Mouse (Mus musculus): ENCODE measurements around the gene Krt90. TPM values are rescaled to one million over a fixed set of nuclear protein-coding genes. Genes with fewer than 3 reads are reported as not detected.

Krt90 gene
- polyA plus RNA-seq (2012; rRNA removed), result not detected in 2 replicates

GRCm38 (mm10) chr15:101562850-101563249 lies at the start of gene Krt90:
Gene Krt90 (minus strand): TSS chr15:101562950.
- DNase-seq (ENCODE audit: low spot score), result no peak

GRCm38 (mm10) chr15:101599123-101599522 lies 36.4 kb upstream of the Krt90 start:
- no peak for DNase-seq (ENCODE audit: low spot score)

- DNase-seq (ENCODE audit: low spot score), result no peak
Measured at GRCm38 (mm10) chr15:101588216-101588615, 25.5 kb upstream of the Krt90 start.

- DNase-seq (ENCODE audit: low spot score), result no peak
Measured at GRCm38 (mm10) chr15:101584456-101584855, 21.7 kb upstream of the Krt90 start.

GRCm38 (mm10) chr15:101583211-101583965 lies 20.6 kb upstream of the Krt90 start:
- no peak for DNase-seq (ENCODE audit: low spot score)

- no peak for DNase-seq (ENCODE audit: low spot score)
Measured at GRCm38 (mm10) chr15:101581701-101582100, 19.0 kb upstream of the Krt90 start.

- peak; percentile 11 for DNase-seq (ENCODE audit: low spot score)
Measured at GRCm38 (mm10) chr15:101575506-101575905, 12.8 kb upstream of the Krt90 start.

GRCm38 (mm10) chr15:101573796-101574345 lies 11.1 kb upstream of the Krt90 start, which contains the start of gene Krt75:
Gene Krt75 (minus strand): TSS chr15:101573904.
- peak; percentile 4 for DNase-seq (ENCODE audit: low spot score)

GRCm38 (mm10) chr15:101567780-101568179 lies 5.0 kb upstream of the Krt90 start:
- no peak for DNase-seq (ENCODE audit: low spot score)

GRCm38 (mm10) chr15:101558034-101558646 lies 4.6 kb downstream of the Krt90 start:
- DNase-seq (ENCODE audit: low spot score), result no peak

- DNase-seq (ENCODE audit: low spot score), result no peak
Measured at GRCm38 (mm10) chr15:101553169-101553568, 9.6 kb downstream of the Krt90 start.

- DNase-seq (ENCODE audit: low spot score), result no peak
Measured at GRCm38 (mm10) chr15:101552188-101552587, 10.6 kb downstream of the Krt90 start.

GRCm38 (mm10) chr15:101550567-101550966 lies 12.2 kb downstream of the Krt90 start, which contains the start of gene Krt82:
Gene Krt82 (minus strand): TSS chr15:101550667.
- no peak for DNase-seq (ENCODE audit: low spot score)

- no peak for DNase-seq (ENCODE audit: low spot score)
Measured at GRCm38 (mm10) chr15:101544478-101544877, 18.3 kb downstream of the Krt90 start.

- DNase-seq (ENCODE audit: low spot score), result no peak
Measured at GRCm38 (mm10) chr15:101542543-101542942, 20.2 kb downstream of the Krt90 start.

GRCm38 (mm10) chr15:101538580-101538900 lies 24.2 kb downstream of the Krt90 start:
- no peak for DNase-seq (ENCODE audit: low spot score)

GRCm38 (mm10) chr15:101537864-101538579 lies 24.7 kb downstream of the Krt90 start:
- DNase-seq (ENCODE audit: low spot score), result no peak

- peak; percentile 34 for DNase-seq (ENCODE audit: low spot score)
Measured at GRCm38 (mm10) chr15:101536054-101536850, 26.5 kb downstream of the Krt90 start.

GRCm38 (mm10) chr15:101532720-101533119 lies 30.0 kb downstream of the Krt90 start, which contains the start of gene Krt84:
Gene Krt84 (minus strand): TSS chr15:101532820.
- DNase-seq (ENCODE audit: low spot score), result no peak

- DNase-seq (ENCODE audit: low spot score), result no peak
Measured at GRCm38 (mm10) chr15:101522556-101523232, 40.1 kb downstream of the Krt90 start.

- peak; percentile 46 for DNase-seq (ENCODE audit: low spot score)
Measured at GRCm38 (mm10) chr15:101519792-101520191, 43.0 kb downstream of the Krt90 start.
